Mouse (Mus musculus) ovary, postnatal 14 days (tissue): Measurements from ENCODE around the gene Fiz1.
"Not testable (repeated sequence)": the region's sequence is repeated elsewhere in the genome, so short reads cannot be mapped to it uniquely, and the experiment has no call there.

Source experiments
- DNase-seq: peaks from one replicate; pipeline ENCODE4 v3.0.0; 2022; ENCODE audit warnings: low spot score

Gene Fiz1

DNA sequence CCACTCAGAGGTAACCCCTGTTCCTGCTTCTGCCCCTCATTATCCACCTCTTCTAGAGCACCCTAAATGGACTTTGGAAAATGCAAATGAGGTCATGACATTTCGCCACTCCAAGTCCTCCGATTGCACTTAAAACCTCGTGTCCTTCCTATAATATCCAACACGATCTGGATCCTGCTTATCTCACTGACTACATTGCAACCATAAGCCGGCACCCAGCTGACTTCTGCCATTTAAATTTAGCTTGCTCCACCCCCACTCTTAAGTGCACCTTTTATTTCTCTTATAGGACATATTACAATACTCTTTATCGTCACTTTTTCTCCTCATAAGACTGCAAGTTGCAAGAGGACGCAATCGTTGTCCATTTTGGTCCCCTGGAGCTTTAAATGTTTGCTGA is 23.0 kb upstream of the Fiz1 start:
- no peak for DNase-seq

DNA sequence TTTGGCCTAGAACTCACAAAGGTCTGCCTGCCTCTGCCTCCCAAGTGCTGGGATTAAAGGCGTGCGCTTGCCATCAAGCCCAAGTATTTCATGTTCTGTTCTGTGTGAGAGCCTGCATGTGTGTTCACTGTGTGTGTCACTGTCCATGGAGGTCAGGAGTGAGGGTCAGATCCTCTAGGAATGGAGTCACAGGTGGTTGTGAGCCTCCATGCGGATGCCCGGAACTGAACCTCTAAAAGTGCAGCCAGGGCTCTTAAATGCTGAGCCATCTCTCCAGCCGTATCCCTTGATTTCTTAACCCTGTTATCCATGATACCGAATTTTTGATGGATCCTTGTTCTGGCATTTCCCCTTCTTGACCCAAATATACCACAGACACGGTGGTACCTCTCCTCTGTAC is 22.5 kb upstream of the Fiz1 start:
- no peak for DNase-seq

DNA sequence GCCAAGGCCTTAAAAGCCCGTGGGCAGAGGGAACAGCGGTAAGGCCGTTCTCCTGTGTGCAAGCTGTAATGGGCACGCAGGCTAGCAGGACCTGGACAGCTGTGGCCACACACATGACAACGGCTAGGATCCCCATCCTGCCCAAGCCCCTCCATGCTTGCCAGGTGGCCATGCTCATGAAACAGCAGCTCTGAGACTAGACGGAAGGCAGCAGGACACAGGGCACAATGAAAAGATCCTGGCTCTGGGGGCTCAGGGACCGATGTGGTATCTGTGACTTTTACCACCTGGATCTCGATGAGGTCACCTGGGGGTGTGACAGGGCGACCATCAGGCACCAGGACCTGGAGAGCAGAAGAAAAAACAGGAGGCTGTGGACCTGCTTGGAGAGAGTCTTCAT is 21.6 kb upstream of the Fiz1 start:
- no peak for DNase-seq

DNA sequence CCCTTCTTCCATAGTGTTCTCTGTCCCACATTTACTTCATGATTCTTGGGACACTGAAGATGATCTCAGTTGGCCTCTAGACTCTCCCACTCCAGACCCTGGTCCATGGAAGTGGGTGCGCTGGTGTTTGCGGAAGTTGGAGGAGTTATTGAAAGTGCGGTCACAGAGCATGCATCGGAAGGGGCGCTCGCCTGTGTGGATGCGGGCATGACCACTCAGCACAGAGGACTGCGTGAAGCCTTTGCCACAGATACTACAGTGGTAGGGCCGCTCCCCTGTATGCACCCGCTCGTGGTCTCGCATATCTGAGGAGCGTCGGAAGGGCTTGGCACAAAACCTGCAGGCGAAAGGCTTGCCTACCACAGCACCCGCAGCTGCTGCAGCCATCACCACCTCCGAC is 21.1 kb upstream of the Fiz1 start:
- no peak for DNase-seq

DNA sequence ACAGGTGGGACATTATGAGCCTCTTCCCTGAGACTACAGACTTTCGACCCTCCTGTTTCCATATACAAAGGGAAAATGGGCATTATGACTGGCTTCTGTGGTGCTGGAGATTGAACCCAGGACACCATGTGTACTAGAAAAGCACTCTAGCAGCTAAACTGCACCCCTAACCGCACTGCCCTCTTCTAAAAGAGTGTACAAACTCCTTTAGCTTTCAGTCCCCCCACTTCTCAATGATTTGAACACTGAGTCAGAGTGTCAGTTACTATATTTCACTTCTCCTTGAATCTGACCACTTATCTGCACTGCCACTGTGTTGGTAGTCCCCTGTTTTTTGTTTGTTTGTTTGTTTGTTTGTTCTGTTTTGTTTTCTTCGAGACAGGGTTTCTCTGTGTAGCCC is 19.3 kb upstream of the Fiz1 start, which contains the start of gene 4632433K11Rik:
Gene 4632433K11Rik, plus strand, starts transcription at position 301 of the 400 bp plus-strand sequence.
- no peak for DNase-seq

DNA sequence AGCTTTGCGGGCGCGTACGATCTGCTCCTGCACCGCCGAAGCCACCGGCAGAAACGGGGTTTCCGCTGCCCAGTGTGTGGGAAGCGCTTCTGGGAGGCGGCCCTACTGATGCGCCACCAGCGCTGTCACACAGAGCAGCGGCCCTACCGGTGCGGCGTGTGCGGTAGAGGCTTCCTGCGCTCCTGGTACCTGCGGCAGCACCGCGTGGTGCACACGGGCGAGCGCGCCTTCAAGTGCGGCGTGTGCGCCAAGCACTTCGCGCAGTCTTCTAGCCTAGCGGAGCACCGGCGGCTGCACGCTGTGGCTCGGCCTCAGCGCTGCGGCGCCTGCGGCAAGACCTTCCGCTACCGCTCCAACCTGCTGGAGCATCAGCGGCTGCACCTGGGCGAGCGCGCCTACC is 17.0 kb upstream of the Fiz1 start:
- DNase-seq, result no peak

DNA sequence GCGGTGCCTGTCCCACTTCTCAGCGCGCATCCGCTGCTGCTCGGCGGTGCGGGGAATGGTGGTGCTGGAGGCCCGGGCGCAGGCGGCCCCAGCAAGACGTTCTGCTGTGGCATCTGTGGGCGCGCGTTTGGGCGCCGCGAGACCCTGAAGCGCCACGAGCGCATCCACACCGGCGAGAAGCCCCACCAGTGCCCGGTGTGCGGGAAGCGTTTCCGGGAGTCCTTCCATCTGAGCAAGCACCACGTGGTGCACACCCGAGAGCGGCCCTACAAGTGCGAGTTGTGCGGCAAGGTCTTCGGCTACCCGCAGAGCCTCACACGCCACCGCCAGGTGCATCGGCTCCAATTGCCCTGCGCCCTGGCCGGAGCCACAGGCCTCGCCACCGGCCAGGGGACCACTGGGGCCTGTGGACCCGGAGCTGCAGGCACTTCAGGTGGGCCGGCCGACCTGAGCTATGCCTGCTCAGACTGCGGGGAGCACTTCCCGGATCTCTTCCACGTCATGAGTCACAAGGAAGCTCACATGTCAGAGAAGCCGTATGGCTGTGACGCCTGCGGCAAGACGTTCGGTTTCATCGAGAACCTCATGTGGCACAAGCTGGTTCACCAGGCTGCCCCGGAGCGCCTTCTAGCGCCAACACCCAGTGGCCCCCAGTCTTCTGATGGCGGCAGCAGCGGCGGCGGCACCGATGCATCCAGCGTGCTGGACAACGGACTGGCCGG is 16.2 kb upstream of the Fiz1 start:
- DNase-seq, result no peak

DNA sequence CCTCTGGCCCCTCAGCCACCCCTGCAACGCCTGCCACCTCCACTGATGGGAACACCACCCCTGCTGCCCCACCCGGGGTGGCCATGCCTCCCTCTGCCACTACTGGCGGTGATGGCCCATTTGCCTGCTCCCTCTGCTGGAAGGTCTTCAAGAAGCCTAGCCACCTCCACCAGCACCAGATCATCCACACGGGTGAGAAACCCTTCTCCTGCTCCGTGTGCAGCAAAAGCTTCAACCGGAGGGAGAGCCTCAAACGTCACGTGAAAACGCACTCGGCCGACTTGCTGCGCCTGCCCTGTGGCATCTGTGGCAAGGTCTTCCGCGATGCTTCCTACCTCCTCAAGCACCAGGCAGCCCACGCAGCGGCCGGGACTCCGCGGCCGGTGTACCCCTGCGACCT is 15.4 kb upstream of the Fiz1 start:
- no peak for DNase-seq

DNA sequence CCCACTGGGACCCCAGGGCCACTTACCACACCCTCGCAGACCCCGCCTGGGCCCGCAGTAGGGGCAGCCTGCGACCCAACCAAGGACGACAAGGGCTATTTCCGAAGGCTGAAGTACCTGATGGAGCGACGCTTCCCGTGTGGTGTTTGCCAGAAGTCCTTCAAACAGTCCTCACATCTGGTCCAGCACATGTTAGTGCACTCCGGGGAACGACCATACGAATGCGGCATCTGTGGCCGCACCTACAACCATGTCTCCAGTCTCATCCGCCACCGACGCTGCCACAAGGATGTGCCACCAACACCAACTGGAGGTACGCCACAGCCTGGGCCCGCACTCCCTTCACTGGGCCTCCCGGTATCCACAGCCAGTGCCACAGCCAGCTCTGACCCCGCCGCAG is 15.0 kb upstream of the Fiz1 start:
- DNase-seq, result no peak

DNA sequence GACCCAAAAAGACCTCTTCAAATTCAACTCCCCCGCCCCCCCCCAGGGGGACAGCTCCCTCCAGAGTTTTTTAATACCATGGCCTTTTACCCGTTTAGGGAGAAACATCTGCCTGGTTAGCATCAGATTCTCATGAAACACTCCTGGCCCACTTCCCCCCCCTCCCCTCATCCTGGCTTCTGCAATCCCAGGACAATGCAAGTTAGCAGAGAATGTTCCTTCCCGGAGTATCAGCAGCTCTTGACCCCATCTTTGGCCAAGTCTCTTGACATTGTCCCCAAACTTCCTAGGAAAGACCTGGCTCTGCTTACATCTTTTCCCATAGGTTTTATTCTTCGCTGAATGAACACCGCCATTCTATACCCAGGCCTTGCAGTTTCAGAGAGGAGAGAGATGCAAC is 6.7 kb upstream of the Fiz1 start:
- no peak for DNase-seq

DNA sequence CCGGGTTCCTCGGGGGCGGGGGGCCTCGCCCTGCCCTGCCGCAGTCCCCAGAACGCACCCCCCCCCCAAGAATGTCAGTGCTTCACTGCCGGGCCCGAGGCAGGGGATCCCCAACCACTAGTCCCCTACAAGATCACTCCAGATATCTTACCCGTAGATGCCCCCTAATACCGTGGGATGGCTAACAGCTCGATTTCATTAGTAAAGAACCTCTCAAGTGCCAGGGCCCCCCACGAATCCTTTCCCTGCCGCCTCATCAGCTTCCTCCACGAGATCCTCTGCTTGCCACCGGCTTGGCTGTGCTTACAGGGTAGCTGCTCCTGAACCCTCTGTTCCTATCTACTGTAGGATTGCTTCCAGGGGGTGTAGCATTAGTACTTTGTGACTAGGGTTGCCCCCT is 6.2 kb upstream of the Fiz1 start:
- DNase-seq, result no peak

DNA sequence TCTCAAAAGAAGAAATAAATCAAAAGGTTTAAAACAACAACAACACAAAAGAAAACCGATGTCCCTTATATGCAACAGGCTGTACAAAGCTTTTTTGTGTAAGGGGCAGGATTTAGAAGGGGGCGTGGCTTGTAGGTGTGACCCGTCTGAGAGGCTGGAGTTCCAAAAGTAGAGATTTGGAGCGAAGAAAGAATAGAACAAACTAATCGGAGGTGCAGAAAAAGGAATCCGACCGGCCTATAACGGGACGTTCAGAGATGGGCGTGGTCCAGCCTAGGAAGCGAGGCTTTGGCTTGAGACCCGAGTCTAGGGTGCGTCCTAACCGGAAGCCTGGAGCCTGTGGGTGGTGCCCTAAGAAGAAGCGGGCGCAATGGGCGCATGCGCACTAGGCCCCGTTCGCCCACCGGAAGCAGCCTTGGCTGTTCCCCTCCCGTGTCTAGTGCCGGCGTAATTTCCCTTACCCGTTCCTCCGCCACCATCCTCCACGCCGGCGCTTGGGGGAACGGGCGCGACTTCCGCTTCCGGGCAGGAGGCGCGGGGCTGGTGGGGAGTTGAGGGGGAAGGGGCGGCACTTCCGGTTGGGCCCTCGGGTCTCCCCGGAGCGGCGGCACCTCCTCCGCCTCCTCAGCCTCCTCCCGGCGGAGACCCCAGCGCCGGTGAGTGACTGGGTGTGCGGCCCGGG is 5.6 kb upstream of the Fiz1 start, which contains the start of the genes Zfp865 and Ccdc106:
Gene Zfp865, plus strand, starts transcription at position 377 of the 682 bp plus-strand sequence.
Gene Ccdc106, plus strand, starts transcription at position 554 of the 682 bp plus-strand sequence.
- peak; percentile 96 for DNase-seq

DNA sequence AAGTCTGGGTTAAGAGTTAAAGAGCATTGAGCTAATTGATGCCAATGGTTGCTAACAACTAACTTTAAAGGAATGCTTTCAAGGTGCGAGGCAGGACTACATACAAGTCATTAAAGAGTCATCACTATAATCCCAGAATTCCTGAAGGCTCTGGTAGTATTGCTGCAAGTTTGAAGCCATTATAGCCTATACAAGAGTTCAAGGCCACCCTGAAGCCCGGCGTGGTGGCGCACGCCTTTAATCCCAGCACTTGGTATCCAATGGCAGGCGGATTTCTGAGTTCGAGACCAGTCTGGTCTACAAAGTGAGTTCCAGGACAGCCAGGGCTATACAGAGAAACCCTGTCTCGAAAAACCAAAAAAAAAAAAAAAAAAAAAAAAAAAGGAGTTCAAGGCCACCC is 5.1 kb upstream of the Fiz1 start:
- DNase-seq, result not testable (repeated sequence)

DNA sequence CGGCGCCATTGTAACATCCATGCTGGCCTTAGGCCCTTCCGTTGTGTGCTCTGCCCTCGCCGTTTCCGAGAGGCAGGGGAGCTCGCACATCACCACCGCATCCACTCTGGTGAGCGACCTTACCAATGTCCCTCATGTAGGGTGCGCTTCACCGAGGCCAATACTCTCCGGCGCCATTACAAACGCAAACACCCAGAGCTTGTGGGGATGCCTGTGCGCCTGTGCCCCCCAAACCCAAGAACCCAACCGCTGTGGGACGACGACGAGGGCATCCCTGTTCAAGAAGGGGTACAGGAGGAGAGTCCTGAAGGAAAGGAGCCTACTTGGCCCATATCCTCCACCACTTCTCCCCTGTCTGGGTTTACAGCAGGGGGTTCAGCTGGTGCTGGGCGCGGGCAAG is 3.4 kb upstream of the Fiz1 start:
- no peak for DNase-seq

DNA sequence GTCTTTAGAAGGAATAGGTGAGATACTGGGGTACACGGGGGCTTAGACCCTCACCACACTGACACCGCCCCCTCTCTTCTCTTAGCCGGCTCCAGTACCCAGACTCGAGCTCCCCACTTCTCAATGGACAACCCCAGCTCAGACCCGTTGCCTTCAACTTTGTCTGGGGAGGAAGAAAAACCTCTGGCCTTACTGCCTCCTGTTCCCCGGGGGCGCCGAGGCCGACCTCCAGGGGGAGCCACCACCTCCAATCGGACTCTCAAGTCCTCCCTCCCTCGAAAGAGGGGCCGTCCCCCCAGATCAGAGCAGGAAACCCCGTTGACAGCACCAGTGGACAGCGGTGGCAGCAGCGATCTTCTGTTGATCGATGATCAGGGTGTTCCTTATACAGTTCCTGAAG is 2.9 kb upstream of the Fiz1 start:
- no peak for DNase-seq

DNA sequence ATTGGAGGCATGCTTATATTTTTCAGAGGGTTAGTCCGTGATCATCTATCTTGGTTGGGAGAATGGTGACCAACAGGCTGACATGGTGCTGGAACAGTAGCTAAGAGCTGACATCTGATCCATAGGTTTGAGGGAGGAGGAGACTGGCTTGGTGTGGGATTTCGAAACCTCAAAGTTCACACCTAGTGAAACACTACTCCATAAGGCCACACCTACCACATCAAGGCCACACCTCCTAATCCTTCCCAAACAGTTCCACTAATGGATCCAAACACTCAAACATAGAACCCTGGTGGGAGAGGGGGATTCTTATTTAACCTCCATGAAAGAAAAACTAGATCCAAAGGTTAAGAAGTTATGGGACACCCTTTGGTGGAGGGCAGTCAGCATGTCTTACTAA is 2.4 kb upstream of the Fiz1 start:
- DNase-seq, result no peak

DNA sequence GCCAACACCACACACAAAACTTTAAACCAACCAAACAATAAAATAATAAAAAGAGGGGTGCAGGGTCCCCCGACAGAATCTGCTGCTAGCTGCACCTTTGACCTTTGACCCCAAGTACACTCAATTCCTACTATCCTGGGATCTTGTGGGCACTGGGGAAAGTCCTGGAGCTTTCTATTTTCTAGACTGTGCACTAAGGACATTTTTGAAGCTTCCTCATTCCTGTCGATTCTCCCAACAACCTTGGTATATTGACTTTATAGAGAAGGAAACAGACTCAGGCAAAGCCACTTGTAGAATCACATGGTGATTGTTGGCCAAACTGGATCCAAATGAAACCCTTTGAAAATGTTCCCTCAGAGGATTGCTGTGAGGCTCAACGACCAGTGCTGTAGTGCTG is 1.6 kb upstream of the Fiz1 start:
- DNase-seq, result no peak

DNA sequence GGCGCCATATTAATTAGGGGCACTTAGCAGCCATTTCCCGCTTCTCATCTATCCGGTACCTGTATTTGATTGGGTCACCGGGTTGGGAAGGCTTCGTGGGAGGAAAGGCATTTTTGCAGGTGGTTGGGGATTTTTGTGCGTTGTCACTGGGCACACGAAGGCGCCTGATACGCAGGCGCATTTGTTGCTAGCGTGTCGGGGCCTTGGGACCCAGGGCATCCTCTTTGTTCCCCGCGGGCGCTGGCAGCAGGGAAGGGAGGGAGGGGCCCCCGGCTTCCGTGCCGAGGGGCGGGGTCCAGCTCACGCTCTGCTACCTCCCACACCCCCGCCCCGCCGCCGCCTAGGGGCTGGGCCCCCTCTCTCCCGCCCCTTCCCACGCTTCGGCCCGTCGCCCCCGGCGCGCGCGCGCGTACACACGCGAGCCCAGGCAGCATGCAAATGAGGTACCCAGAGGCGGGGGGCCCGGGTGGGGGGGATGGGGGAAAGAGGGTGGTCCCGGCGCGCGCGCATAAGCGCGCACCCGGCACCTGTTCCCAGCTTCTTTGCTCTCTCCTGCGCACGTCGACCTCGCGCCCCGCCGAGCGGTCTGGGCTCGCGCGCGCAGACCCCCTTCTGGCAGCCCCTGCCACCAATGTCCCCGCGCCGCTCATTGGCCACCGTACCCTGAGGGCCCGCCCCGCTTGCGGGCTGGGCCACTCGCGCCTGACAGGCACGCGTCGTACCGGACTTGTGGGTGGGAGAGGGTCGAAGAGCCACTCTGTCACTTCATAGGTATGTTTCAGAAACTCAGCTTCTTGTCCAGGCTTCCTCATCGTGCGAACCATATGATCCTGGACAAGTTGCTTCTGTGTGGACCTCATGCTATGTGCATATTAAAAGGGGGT is 863 bp upstream of the Fiz1 start, which contains the start of gene Gm44973:
Gene Gm44973, plus strand, starts transcription at position 379 of the 884 bp plus-strand sequence.
- peak; percentile 86 for DNase-seq

DNA sequence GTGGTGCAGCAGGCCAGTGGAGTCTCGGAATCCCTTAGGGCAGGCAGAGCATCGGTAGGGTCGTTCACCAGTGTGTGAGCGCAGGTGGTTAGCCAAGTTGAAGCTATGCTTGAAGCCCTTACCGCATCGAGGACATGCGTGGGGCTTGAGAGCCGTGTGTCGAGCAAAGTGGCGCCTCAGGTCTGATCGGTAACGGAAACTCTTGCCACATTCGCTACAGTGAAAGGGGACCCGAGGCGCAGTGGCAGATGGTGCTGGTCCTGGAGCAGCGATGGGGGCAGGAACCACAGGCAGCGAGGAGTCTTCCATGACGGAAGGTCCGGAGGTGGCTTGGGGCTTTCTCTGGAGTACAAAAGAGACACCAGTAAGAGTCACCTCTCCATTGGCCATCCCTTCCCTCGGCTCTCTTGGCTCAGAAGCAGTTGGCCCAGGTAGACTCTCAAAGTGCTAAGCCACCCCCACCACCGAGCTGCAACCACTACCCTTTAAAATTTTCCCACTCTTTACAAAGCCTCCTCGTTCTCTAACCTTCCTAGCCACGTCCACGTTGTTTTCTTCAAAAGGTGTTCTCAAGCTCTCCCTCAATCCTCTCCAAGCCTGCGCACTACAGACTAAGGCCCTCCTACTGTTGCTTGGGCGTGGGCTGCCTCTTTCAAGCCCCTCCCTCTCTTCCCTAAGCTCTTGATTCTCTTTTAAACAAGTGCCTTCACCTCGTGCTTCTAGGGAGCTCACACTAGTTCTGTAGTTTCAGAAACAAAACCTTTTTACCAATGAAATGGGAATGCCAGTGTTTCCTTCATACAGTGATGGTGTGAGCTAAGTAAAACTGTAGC is 1.6 kb downstream of the Fiz1 start:
- DNase-seq, result no peak

DNA sequence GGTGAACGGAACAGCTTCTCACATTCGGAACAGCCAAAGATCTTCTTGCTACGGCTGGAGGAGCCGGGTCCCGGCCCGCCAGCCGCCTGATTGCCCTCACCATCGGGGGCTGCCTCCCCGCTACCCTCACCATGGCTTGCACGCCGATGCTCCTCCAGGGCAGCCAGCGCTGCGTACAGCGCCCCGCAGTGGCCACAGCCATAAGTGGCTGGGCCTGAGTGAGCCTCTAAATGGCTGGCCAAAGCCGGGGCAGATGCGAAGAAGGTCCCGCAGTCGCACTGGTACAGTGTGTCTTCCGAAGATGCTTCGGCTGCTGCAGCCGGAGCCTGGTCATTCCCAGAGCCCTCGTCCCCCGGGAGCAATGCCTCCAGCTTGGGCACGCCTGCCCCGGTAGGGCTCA is 6.3 kb downstream of the Fiz1 start:
- no peak for DNase-seq

DNA sequence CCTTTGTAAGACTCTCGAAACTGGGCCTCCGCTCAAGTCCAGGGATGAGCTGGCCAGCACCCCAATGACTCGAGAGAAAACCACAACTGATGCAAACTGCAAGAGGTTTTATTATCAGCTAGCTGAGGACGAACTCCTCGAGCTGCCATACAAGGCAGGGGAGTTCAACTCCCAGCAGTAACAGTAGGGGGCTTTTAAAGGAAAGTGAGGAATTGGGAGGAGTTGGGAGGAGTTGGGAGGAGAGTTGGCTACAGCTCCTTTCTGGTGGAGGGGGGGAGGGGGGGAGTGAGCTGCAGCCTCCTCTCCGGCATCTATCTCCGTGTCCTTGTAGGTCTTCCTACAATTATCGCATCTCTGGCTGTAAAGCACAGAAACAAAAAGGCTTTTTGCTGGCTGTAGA is 11.6 kb downstream of the Fiz1 start:
- DNase-seq, result not testable (repeated sequence)

DNA sequence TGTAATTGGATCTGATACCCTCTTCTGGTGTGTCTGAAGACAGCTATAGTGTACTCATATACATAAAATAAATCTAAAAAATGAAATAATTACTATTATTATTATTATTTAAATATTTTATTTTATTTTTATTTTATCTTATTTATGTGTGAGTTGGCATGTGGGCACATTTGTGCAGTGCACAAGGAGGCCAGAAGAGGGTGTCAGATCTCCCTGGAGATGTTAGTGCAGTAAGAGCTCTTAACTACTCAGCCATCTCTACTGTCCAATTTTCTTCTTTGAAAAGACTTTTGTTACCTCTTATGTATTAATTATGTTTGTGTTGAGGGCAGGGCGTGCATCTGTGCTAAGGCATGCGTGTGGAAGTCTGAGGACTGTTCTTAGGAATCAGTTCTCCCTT is 14.6 kb downstream of the Fiz1 start:
- no peak for DNase-seq
